8 mouse cellular contexts compared by ENCODE assay signal in genomic region chr4:139075915-139076314, GRCm38 (mm10). TPM values are rescaled to one million over a fixed set of nuclear protein-coding genes. Genes with fewer than 3 reads are reported as not detected.
DNase-seq lines count a peak whose midpoint lies in the region; ATAC-seq and TF ChIP-seq lines count a peak whose summit lies in the region.

No protein-coding gene starts in this region.

- H3K9me3 ChIP-seq in heart, embryonic 12.5 days (replicated peaks), result no peaks in the 10 kb centered on the region
- H3K9me3 ChIP-seq in MEL (replicated peaks; ENCODE audit: insufficient read depth, low read length), result no peaks in the 10 kb centered on the region
- H3K9me3 ChIP-seq in forebrain, postnatal 0 days (ENCODE audit: low read length), result no peaks in the 10 kb centered on the region

- TF ChIP-seq POLR2A in MEL (IDR thresholded peaks at IDR 0.05; ENCODE audit: control insufficient read depth in 1 of 2, insufficient read depth in 1 of 2, low read depth in 1 of 2, low read length in 2 of 2, poor library complexity in 1 of 2), result no peak

- no peaks in the 10 kb centered on the region for H3K36me3 ChIP-seq in heart, embryonic 12.5 days
- no peaks in the 10 kb centered on the region for H3K36me3 ChIP-seq in MEL (ENCODE audit: control insufficient read depth in 1 of 2, insufficient read depth in 2 of 2, low read length in 2 of 2)
- H3K36me3 ChIP-seq in forebrain, postnatal 0 days (ENCODE audit: insufficient read depth), result no peaks in the 10 kb centered on the region

- H3K27ac ChIP-seq in heart, embryonic 12.5 days (ENCODE audit: poor library complexity, severe bottlenecking), result no peak overlapping the region
- H3K27ac ChIP-seq in MEL (ENCODE audit: control insufficient read depth, low read depth, low read length), result no peak overlapping the region
- H3K27ac ChIP-seq in forebrain, postnatal 0 days (ENCODE audit: low read depth, low read length), result no peak overlapping the region

- TF ChIP-seq CTCF in MEL (IDR thresholded peaks at IDR 0.05 in 2 of 3, conservative IDR thresholded peaks at IDR 0.05 in 1 of 3; ENCODE audit: control insufficient read depth in 1 of 3, insufficient read depth in 1 of 3, low read depth in 2 of 3, low read length in 3 of 3, poor library complexity in 1 of 3, severe bottlenecking in 1 of 3), result peak in 2 of 3 experiments; percentile 23 to 36; a peak in 3 of 6 replicates
- peak; percentile 44 for TF ChIP-seq CTCF in forebrain, postnatal 0 days (IDR thresholded peaks at IDR 0.05; ENCODE audit: low read depth)

- no peak for DNase-seq in heart, postnatal 10 days
- DNase-seq in MEL (ENCODE audit: low read depth, low spot score), result no peak
- DNase-seq in forebrain, postnatal 0 days, result no peak
- DNase-seq in lung, postnatal 36 days, result peak; percentile 49
- DNase-seq in adrenal gland, postnatal 10 days, result no peak
- DNase-seq in adrenal gland, adult (ENCODE audit: inconsistent age in 2 of 2, low spot score in 1 of 2), result no peak
- DNase-seq in urinary bladder, postnatal 25 days (ENCODE audit: low spot score), result no peak

- peaks cover 73% of the 10 kb centered on the region for H3K27me3 ChIP-seq in heart, embryonic 12.5 days (replicated peaks)
- no peaks in the 10 kb centered on the region for H3K27me3 ChIP-seq in MEL (ENCODE audit: control insufficient read depth in 1 of 2, insufficient read depth in 2 of 2, low read length in 2 of 2)
- H3K27me3 ChIP-seq in forebrain, postnatal 0 days (ENCODE audit: insufficient read depth, low read length), result peaks cover 12% of the 10 kb centered on the region

- no peak for ATAC-seq in heart, embryonic 12.5 days (ENCODE audit: insufficient number of reproducible peaks, low FRiP score)
- ATAC-seq in forebrain, postnatal 0 days, result no peak

- intact Hi-C loops in heart, postnatal 10 days (cut with DNase I), result loop anchor here (2.0 kb wide), 1 partner anchor 41 kb away; no protein-coding TSS in a partner anchor

- peak overlapping the region; percentile 59 for H3K4me3 ChIP-seq in heart, embryonic 12.5 days
- no peak overlapping the region for H3K4me3 ChIP-seq in MEL (ENCODE audit: control insufficient read depth in 1 of 2, insufficient read depth in 1 of 2, low read depth in 2 of 2, low read length in 2 of 2)
- H3K4me3 ChIP-seq in forebrain, postnatal 0 days (ENCODE audit: low read depth, low read length), result peak overlapping the region; percentile 61

- H3K4me1 ChIP-seq in heart, embryonic 12.5 days (replicated peaks), result peaks cover 19% of the 10 kb centered on the region
- no peaks in the 10 kb centered on the region for H3K4me1 ChIP-seq in MEL (ENCODE audit: control insufficient read depth in 1 of 2, insufficient read depth in 2 of 2, low read length in 2 of 2)
- H3K4me1 ChIP-seq in forebrain, postnatal 0 days (ENCODE audit: insufficient read depth), result 0 out of 2 replicates have a peak, but pooled peaks cover 4% of the 10 kb centered on the region

- peak overlapping the region; percentile 92 for H3K4me2 ChIP-seq in heart, embryonic 12.5 days
- H3K4me2 ChIP-seq in forebrain, postnatal 0 days (ENCODE audit: low read depth), result peak overlapping the region; percentile 90

- no peak for TF ChIP-seq RAD21 in MEL (IDR thresholded peaks at IDR 0.05; ENCODE audit: low read depth, low read length)

- no peaks in the 10 kb centered on the region for H3K79me2 ChIP-seq in MEL (ENCODE audit: control insufficient read depth, insufficient read depth, low read length, poor library complexity)

- WGBS in heart, embryonic 12.5 days, result 9% methylated on average over 5 of the region's 5 CpGs
- 17% methylated on average over 5 of the region's 5 CpGs for WGBS in forebrain, postnatal 0 days

- no peak overlapping the region for H3K9ac ChIP-seq in heart, embryonic 12.5 days
- H3K9ac ChIP-seq in MEL (ENCODE audit: control insufficient read depth, low read depth, low read length, poor library complexity, severe bottlenecking), result no peak overlapping the region
- peak overlapping the region; percentile 58 for H3K9ac ChIP-seq in forebrain, postnatal 0 days

- no peak for TF ChIP-seq EP300 in MEL (IDR thresholded peaks at IDR 0.05; ENCODE audit: low read depth in 1 of 2, low read length in 2 of 2)

TF ChIP-seq in MEL, 35 proteins besides CTCF, POLR2A, EP300 and RAD21:
- no peak for TF ChIP-seq SIN3A (IDR thresholded peaks at IDR 0.05; ENCODE audit: low read length)
- no peak for TF ChIP-seq HCFC1 (IDR thresholded peaks at IDR 0.05; ENCODE audit: low read depth, low read length)
- TF ChIP-seq SMC3 (IDR thresholded peaks at IDR 0.05; ENCODE audit: low read depth, low read length), result peak; percentile 19; the same call in 1 of the 2 replicates
- no peak for TF ChIP-seq NELFE (IDR thresholded peaks at IDR 0.05; ENCODE audit: low read depth, low read length)
- no peak for TF ChIP-seq TBP (IDR thresholded peaks at IDR 0.05; ENCODE audit: low read depth, low read length)
- TF ChIP-seq MEF2A (IDR thresholded peaks at IDR 0.05; ENCODE audit: extremely low read depth, insufficient replicate concordance, low read depth, low read length, poor library complexity, severe bottlenecking), result no peak

RNA-seq across cellular contexts. Expression of gene Htr6, which starts 0.5 kb away (rescaled TPM):
- polyA plus RNA-seq in heart, embryonic 12.5 days (2016; fragmentation: Nextera tagmentation; extraction: Ambion mirVana), result not detected in 2 replicates
- not detected for total RNA-seq in heart, postnatal 10 days (2021)
- 0.08 TPM in 1 of 2 replicates, not detected in the other for total RNA-seq in MEL (2012; rRNA removed)
- polyA plus RNA-seq in MEL (2012; ENCODE audit: insufficient read depth in 1 of 2, insufficient read length in 2 of 2, low read depth in 1 of 2, low replicate concordance in 2 of 2, missing spikeins in 1 of 2), result not detected
- 1.8 and 4.0 TPM in 2 replicates for total RNA-seq in forebrain, postnatal 0 days (2014; rRNA removed)
- 0.67 TPM in 2 replicates for polyA plus RNA-seq in forebrain, postnatal 0 days (2015; fragmentation: Nextera tagmentation; extraction: Ambion mirVana)
- total RNA-seq in adrenal gland, postnatal 10 days (2021), result under 1 TPM in 1 of 2 experiments, not detected in 1; 0.45 TPM

RNA-seq across cellular contexts. Expression of gene Nbl1, which starts 16.9 kb away (rescaled TPM):
- 10.1 and 10.6 TPM in 2 replicates for polyA plus RNA-seq in heart, embryonic 12.5 days (2016; fragmentation: Nextera tagmentation; extraction: Ambion mirVana)
- total RNA-seq in heart, postnatal 10 days (2021), result 10 to 100 TPM; 27.9 to 36.3 TPM
- not detected in 2 replicates for total RNA-seq in MEL (2012; rRNA removed)
- under 1 TPM in 1 of 2 experiments, not detected in 1; 0.14 TPM for polyA plus RNA-seq in MEL (2012; ENCODE audit: insufficient read depth in 1 of 2, insufficient read length in 2 of 2, low read depth in 1 of 2, low replicate concordance in 2 of 2, missing spikeins in 1 of 2)
- total RNA-seq in forebrain, postnatal 0 days (2014; rRNA removed), result 41.7 and 57.6 TPM in 2 replicates
- polyA plus RNA-seq in forebrain, postnatal 0 days (2015; fragmentation: Nextera tagmentation; extraction: Ambion mirVana), result 56.7 and 64.3 TPM in 2 replicates
- 10 to 100 TPM; 39.7 to 40.9 TPM for total RNA-seq in adrenal gland, postnatal 10 days (2021)

RNA-seq across cellular contexts. Expression of gene Minos1, which starts 55.0 kb away (rescaled TPM):
- 682 and 719 TPM in 2 replicates for polyA plus RNA-seq in heart, embryonic 12.5 days (2016; fragmentation: Nextera tagmentation; extraction: Ambion mirVana)
- 100 to 1,000 TPM; 714 to 726 TPM for total RNA-seq in heart, postnatal 10 days (2021)
- total RNA-seq in MEL (2012; rRNA removed), result 163 and 183 TPM in 2 replicates
- polyA plus RNA-seq in MEL (2012; ENCODE audit: insufficient read depth in 1 of 2, insufficient read length in 2 of 2, low read depth in 1 of 2, low replicate concordance in 2 of 2, missing spikeins in 1 of 2), result 100 to 1,000 TPM in 1 of 2 experiments, not detected in 1; 401 TPM
- 17.9 and 19.9 TPM in 2 replicates for total RNA-seq in forebrain, postnatal 0 days (2014; rRNA removed)
- 412 and 532 TPM in 2 replicates for polyA plus RNA-seq in forebrain, postnatal 0 days (2015; fragmentation: Nextera tagmentation; extraction: Ambion mirVana)
- total RNA-seq in adrenal gland, postnatal 10 days (2021), result 100 to 1,000 TPM; 572 to 632 TPM

Comparison
In these comparisons a context has a peak if more than half of its experiments do, and no peak if none do; other contexts are left out.
1. H3K4me3 ChIP-seq: peak in heart, embryonic 12.5 days (single experiment) and forebrain, postnatal 0 days (single experiment); none in MEL (0 of 2).
2. RNA of gene Nbl1, which starts 16.9 kb away (total RNA-seq): 41.7 to 57.6 TPM in forebrain, postnatal 0 days, 39.7 to 40.9 TPM in adrenal gland, postnatal 10 days and 27.9 to 36.3 TPM in heart, postnatal 10 days; not detected in MEL; every median in the first group is over 10 times any median in the second.